Mouse (Mus musculus) layer of hippocampus, adult 2 months (tissue): Measurements from ENCODE around the gene D930007J09Rik. TPM values are rescaled to one million over a fixed set of nuclear protein-coding genes. Genes with fewer than 3 reads are reported as not detected.

Source experiments
- DNase-seq, 2 experiments: peaks; one replicate each; pipeline ENCODE4 v3.0.0; 2022; ENCODE audit warnings: low spot score in 2 of 2
- H3K27ac ChIP-seq: fragments of 200-600 bp; 2 replicates; pipeline ENCODE4 v1.8.1; 2022
- H3K4me3 ChIP-seq: fragments of 200-600 bp; 2 replicates; pipeline ENCODE4 v1.8.1; 2022; ENCODE audit warnings: mild to moderate bottlenecking
- CTCF ChIP-seq: fragments of 200-600 bp; conservative IDR thresholded peaks from 2 replicates; pipeline ENCODE4 v1.8.1; 2022; ENCODE audit warnings: antibody characterized with exemption, mild to moderate bottlenecking, moderate library complexity
- total RNA-seq, 2 experiments: library from RNA; stranded (reverse); gene quantifications; 2 replicates each; pipeline ENCODE4 v1.2.3; 2021

The D930007J09Rik gene
- total RNA-seq, 2 experiments from 2014 or later, result not detected

DNA sequence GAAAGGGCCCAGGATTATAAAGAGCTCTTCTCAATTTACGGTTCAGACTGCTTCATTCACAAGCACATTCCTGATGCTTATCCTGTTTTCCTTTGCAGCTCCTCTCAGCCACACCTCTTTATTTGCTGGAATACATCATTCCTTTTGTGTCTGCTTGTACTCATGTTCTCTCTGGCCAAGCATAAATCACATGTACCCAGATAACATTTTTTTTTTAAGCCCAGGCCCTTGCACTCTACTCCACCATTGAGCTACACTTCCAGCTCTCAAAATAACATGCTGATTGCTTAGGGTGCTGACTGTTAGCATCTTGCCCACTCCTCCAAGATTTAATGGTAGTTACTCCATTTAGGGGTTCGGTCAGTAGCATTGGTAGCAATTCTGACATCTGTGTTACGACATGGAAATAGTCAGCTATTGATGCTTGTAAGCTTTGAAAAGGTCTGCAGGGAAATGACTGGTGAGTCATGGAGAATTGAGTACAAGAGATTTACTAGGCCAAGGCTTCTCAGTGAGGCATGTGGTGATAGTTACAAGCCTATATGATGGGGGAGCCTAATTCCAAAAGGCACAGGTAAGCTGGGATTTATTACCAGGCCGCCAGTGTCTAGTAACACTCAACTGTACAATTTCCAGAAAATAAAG, 1.2 kb upstream of the D930007J09Rik start:
- no peak for DNase-seq
- Histone ChIP-seq H3K4me3 (peak overlapping the region; percentile 98), H3K27ac (peak overlapping the region; percentile 95; the same call in 1 of the 2 replicates)
- no peak for TF ChIP-seq CTCF

DNA sequence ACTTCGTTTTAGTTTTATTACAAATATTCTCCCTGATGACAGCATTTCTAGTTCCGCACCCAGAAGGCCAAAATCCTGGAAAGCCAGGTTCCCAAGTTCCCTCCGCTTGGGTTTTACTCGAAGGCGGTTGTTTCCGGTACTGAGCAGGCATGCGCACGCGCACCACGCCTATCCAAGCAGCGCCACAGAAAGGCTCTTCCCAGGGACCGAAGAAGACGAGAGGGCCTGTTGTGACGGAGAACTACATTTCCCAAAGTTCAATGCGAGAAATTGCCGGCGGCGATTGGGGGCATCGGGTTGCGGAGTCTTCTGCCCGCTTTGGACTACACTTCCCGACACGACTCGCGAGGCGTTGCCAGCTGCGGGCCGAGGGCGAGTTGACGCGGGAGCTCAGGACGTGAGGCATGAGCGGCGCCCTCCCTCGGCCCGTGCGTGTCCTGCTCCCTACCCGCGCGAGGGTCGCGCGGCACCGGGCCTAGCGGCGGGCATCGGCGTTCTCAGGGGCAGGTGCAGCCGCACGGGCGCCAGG, 892 bp downstream of the D930007J09Rik start, which contains the start of gene Wrnip1:
Gene Wrnip1 (plus strand): TSS at position 346 of the 529 bp plus-strand sequence.
- peak within 1 kb of the TSS; percentile 98 for H3K4me3 ChIP-seq
- TF ChIP-seq CTCF, result peak; percentile 65
- DNase-seq, result peak; percentile 98 to 100
- peak within 1 kb of the TSS; percentile 95 for H3K27ac ChIP-seq

DNA sequence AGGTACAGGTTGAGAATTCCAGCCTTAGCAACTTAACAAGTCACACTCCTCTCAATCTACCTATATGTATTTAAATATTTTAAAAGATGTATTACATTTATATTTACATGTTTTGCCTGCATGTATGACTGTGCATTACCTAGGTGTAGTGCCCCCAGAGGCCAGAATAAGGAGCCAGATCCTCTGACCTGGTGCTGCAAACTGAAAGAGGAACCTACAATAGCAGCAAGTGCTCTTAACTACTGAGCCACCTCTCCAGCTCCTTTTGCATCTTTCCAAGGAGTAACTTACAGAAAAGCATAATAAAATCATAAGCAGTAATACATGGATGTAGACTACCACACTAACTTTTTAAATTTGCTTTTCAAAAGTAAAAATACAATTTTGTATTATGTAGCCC, 1.8 kb downstream of the D930007J09Rik start:
- Histone ChIP-seq H3K4me3 (no peak overlapping the region; the same call in 1 of the 2 replicates), H3K27ac (no peak overlapping the region)
- DNase-seq, result no peak
- peak; percentile 51 for TF ChIP-seq CTCF

DNA sequence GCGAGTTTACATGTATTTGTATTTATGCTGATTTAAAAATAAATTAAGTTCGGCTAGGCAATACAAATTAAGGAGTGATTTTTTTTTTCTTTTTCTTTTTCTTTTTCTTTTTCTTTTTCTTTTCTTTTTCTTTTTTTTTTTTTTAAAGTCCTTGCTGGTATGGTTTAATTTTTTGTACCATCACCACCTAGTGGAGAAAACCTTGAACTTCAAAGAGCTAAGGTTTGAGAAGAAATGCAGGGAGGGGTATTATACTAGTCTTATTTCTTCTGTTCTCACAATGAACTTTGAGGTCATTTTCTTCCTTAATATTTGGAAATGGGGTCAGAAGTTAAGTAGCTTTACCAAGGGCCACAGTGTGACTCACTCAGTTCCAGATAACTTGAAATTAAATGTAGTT, 3.5 kb downstream of the D930007J09Rik start:
- TF ChIP-seq CTCF, result peak; percentile 79
- Histone ChIP-seq H3K4me3 (no peak overlapping the region), H3K27ac (no peak overlapping the region)
- no peak for DNase-seq

DNA sequence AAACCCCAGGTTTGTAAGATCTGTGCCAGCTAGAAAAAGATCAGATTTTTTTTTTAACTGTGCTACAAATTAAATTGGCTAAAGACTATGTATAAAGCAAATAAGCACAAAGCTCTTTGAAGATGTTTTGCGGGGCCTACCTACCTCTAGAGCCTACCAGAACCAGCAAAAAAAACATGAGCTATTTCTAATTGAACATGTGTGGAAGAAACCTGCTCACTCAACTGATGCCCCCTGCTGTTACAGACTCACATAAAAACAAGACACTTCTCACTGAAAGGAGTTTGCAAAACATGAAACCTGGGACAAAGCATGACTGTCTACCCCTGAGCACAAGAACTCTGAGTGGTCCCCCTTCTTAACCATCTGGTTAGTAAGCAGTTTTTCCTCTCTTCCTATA, 5.6 kb downstream of the D930007J09Rik start:
- Histone ChIP-seq H3K4me3 (no peak overlapping the region), H3K27ac (peak overlapping the region; percentile 48; the same call in 1 of the 2 replicates)
- no peak for DNase-seq
- TF ChIP-seq CTCF, result peak; percentile 66

DNA sequence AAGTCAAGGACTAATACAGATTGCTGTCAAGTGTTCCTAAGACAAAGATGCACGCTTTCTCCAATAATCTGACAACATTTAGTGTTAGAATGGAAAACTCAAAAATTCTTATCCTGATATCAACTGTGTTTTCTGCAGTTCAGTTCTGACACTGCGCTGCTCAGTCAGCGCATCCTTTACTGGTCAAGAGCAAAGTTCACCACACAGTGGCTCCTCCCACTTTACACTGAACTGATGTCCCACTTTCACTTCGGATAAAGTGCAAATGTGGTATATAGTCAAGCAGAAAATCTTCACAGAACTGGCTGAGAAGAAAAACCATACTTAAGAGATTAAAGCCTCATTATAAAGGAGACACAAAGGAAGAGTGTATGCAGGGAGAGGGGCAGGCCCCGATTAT, 7.5 kb downstream of the D930007J09Rik start:
- H3K4me3 ChIP-seq, result no peak overlapping the region

DNA sequence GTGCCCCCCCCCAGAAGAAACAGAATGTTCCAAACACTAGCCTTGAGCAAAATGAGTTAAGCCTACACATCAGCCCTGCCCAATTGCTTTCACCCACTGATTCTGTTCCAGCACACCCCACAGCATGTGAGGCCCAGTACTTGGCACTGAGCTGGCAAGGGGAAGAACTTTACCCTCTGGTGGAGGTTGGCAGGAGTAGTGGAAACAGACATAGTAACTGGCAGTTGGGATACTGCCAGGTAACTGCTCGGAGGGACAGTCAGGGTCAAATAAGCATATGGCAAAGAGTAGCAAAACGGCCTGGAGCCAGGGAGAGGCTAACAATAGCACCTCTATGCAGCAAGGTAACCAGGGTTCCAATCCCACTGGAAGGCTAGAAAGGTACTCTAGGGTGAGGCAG, 8.0 kb downstream of the D930007J09Rik start:
- Histone ChIP-seq H3K4me3 (no peak overlapping the region), H3K27ac (no peak overlapping the region)
- no peak for DNase-seq
- TF ChIP-seq CTCF, result no peak

More for the DNA sequence above, 7.5 kb downstream of the D930007J09Rik start:
- H3K27ac ChIP-seq, result no peak overlapping the region
- no peak for DNase-seq
- no peak for TF ChIP-seq CTCF

DNA sequence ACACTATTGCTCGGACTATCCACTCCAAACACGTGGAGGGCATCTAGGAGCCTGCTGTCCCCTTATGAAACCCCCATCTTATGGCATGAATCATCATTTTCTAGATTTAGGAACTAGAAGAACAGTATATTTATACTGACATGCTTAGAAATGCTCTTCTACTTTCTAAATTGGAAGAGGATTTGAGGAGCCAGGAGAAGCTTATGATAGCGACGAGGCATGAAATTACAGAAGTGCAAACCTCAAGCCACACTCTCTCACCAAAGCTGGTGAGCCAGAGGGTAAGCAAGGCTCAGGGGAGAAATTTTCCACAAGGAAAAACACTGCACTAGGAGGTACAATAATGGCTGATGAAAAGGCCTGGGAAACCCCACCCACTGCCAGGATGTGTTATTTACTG, 12.9 kb downstream of the D930007J09Rik start:
- Histone ChIP-seq H3K4me3 (no peak overlapping the region), H3K27ac (no peak overlapping the region)
- DNase-seq, result no peak
- TF ChIP-seq CTCF, result no peak

DNA sequence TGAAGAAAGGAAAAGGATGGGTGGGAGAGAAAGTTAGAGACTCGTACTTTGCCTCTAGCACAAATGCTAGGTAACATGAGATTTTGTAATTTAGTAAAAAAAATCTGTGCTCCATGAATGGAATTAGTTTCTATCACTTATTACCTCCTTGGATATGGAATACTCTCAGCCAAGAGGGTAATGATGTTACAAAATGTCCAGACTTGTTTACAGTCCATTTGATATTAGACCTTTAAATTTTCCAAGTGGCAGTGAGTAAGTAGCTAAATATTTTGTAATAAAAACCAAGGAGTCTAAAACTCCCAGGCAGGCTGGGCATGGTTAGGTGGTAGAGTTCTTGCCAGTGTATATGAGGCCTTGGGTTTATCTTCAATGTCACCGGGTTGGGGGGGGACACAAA, 15.1 kb downstream of the D930007J09Rik start:
- Histone ChIP-seq H3K4me3 (no peak overlapping the region), H3K27ac (no peak overlapping the region)
- TF ChIP-seq CTCF, result no peak
- no peak for DNase-seq

DNA sequence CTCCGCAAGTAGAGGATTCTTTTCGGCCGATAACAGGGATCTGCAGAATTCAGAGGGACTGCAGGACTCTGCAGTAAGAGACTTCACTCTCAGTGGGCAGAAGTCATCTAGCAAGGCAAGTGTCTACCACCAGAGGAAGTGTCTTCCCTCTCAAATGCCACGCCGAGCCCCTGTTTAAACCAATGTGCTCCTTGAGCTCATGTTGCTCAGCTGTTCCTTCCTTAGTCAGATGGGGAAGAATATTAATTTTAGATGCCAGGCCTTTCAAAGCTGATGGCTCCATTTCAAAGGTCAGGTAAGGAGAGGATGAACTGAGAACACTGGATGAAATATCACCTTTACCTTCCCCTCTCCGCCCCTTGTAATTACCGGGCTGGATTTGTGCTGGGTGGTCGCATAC, 18.8 kb downstream of the D930007J09Rik start, which contains the start of gene Mylk4:
Gene Mylk4 (minus strand): TSS at position 139 of the 400 bp plus-strand sequence.
- no peak for DNase-seq
- no peak for TF ChIP-seq CTCF
- H3K27ac ChIP-seq, result no peak within 1 kb of the TSS
- no peak within 1 kb of the TSS for H3K4me3 ChIP-seq

DNA sequence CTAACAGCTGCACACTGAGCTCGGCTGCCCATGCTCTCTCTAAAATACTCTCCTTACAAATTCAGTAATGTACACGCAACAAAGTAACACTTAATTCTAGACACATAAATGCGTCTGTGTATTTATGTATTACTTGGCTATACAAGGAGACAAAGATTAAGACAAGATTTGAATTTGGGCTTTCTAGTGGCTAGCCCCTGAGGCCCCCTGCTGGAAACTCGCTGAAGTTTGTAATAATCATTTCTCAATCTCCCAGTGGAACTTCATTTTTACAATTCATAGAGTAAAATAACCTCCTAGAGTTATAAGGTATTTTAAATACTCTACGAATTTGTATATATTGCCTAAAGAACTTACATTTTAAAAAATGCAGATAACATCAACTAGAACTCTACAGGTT, 19.6 kb downstream of the D930007J09Rik start:
- no peak for DNase-seq

DNA sequence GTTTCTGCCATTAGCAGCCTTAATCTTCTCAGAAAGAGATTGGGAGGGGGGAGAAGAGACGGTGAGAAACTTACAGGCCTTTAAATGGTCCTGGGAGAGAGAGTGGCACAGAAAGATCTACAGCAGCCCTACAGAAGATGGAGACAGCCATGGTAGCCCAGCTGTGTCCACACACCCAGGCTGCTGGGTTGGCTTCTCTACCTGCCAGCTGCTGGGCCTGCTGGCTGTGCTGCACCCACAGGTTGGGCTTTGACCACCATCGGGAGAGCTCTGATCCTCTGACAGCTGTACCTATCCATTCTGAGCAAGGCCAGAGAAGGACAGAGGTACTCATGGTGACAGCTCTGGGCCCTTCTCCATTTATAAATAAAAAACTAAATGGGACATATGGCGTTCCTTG, 23.8 kb downstream of the D930007J09Rik start:
- no peak for TF ChIP-seq CTCF

More for the DNA sequence above, 19.6 kb downstream of the D930007J09Rik start:
- no peak overlapping the region for H3K27ac ChIP-seq
- H3K4me3 ChIP-seq, result no peak overlapping the region
- peak; percentile 81 for TF ChIP-seq CTCF

DNA sequence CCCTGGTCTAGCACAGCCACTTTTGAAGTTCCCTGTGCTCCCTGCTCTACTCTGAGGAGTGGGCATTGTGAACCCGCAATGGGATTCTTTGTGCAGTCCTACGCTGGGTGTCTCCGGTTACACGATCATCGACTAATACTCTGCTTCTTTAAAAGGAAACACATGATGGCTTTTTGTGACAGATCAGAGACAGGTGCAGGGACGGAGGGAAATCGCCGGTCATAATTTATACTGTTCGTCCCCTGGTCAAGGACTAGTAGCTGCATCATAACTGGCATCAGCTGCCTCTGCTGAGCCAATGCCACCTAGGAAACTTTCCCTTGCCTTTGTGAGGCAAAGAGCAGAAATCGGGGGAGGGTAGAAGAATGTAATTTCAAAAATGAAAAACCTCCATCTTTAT, 26.3 kb downstream of the D930007J09Rik start:
- Histone ChIP-seq H3K27ac (no peak overlapping the region), H3K4me3 (no peak overlapping the region)
- TF ChIP-seq CTCF, result no peak
- no peak for DNase-seq

More for the DNA sequence above, 23.8 kb downstream of the D930007J09Rik start:
- H3K27ac ChIP-seq, result no peak overlapping the region
- H3K4me3 ChIP-seq, result no peak overlapping the region
- no peak for DNase-seq

DNA sequence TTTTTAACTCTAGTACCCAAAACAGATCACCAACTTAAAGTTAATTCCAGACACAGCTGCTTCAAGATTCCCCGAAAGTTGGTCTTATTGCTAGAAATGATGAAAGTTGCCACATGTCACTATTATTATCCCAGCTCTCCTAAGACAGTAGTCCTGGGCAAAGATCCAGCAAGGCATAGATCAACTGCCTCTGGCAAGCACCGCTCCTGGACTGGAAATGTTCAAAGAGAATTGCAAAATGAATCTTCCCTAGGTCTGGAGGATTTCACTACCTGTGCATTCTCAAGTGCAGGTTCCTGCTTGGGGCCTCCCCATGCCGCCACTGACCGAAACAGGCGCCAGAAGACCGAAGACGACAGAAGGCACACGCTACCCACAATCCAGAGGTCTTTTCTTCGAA, 26.8 kb downstream of the D930007J09Rik start:
- H3K27ac ChIP-seq, result no peak overlapping the region
- DNase-seq, result no peak

More for the DNA sequence above, 26.8 kb downstream of the D930007J09Rik start:
- H3K4me3 ChIP-seq, result no peak overlapping the region
- TF ChIP-seq CTCF, result no peak
